Mouse (Mus musculus) neural tube, embryonic 14.5 days (tissue): Measurements from ENCODE around the gene Il6ra. TPM values are rescaled to one million over a fixed set of nuclear protein-coding genes. Genes with fewer than 3 reads are reported as not detected.

Experiments used
- ATAC-seq: fragments of 200-750 bp; cut with Nextera tagmentation; 2 replicates; pipeline ENCODE4 v1.8.0; 2017; ENCODE audit warnings: low read depth, mild to moderate bottlenecking, moderate TSS enrichment, moderate library complexity
- H3K27ac ChIP-seq: fragments of 300-500 bp; sonication (generic); 2 replicates; pipeline ENCODE4 v1.5.1; 2014; ENCODE audit warnings: low read depth, mild to moderate bottlenecking, control low read depth, low read length, moderate library complexity, mixed read lengths
- H3K27me3 ChIP-seq: fragments of 300-500 bp; sonication (generic); 2 replicates; pipeline ENCODE4 v1.6.1; 2014; ENCODE audit warnings: low read length; ENCODE audit not compliant: control insufficient read depth, insufficient read depth
- H3K36me3 ChIP-seq: fragments of 300-500 bp; sonication (generic); 2 replicates; pipeline ENCODE4 v1.6.1; 2014; ENCODE audit warnings: low read length, mixed read lengths; ENCODE audit not compliant: control insufficient read depth, insufficient read depth
- H3K4me1 ChIP-seq: fragments of 300-500 bp; sonication (generic); 2 replicates; pipeline ENCODE4 v1.6.1; 2014; ENCODE audit warnings: low read length; ENCODE audit not compliant: control insufficient read depth, insufficient read depth
- H3K4me2 ChIP-seq: fragments of 300-500 bp; sonication (generic); 2 replicates; pipeline ENCODE4 v1.6.1; 2014; ENCODE audit warnings: mild to moderate bottlenecking, low read depth, low read length, control low read depth
- H3K4me3 ChIP-seq: fragments of 300-500 bp; sonication (generic); 2 replicates; pipeline ENCODE4 v1.5.1; 2014; ENCODE audit warnings: low read depth, low read length, control low read depth, mixed read lengths
- H3K9ac ChIP-seq: fragments of 300-500 bp; sonication (generic); replicated peaks from 2 replicates; pipeline ENCODE4 v1.6.1; 2014; ENCODE audit warnings: low read depth, mild to moderate bottlenecking, control low read depth, low read length, mixed read lengths
- H3K9me3 ChIP-seq: fragments of 300-500 bp; sonication (generic); 2 replicates; pipeline ENCODE4 v1.6.1; 2016; ENCODE audit warnings: low read length; ENCODE audit not compliant: control insufficient read depth
- WGBS: fragments of 180-500 bp; shearing (Covaris S2); extraction: QIAGEN DNeasy Blood & Tissue Kit; methylation state at CpG from one replicate; pipeline ENCODE4 v1.1.7; 2014; 5-methylcytosine and 5-hydroxymethylcytosine counted together
- polyA plus RNA-seq: library from polyadenylated mRNA; unstranded; fragments of >200 nt; fragmentation: Nextera tagmentation; extraction: Ambion mirVana; gene quantifications from 2 replicates; pipeline ENCODE4 v1.2.1, GENCODE M21; 2014

Il6ra gene
- polyA plus RNA-seq, 1 experiment from 2014 or later = 0.36 TPM

- no peak for ATAC-seq
- H3K27me3 ChIP-seq = no peaks in the 10 kb centered on the region
Measured at GRCm38 (mm10) chr3:89898011-89898410, 15.0 kb downstream of the Il6ra start.

GRCm38 (mm10) chr3:89897204-89897796, 15.7 kb downstream of the Il6ra start:
- no peak for ATAC-seq

More at GRCm38 (mm10) chr3:89898011-89898410, 15.0 kb downstream of the Il6ra start:
- Histone ChIP-seq H3K9me3 (no peaks in the 10 kb centered on the region), H3K4me3 (no peak overlapping the region), H3K9ac (no peak overlapping the region), H3K4me2 (no peak overlapping the region), H3K4me1 (no peaks in the 10 kb centered on the region), H3K36me3 (no peaks in the 10 kb centered on the region), H3K27ac (no peak overlapping the region)
- WGBS = 78% methylated on average over 10 of the region's 10 CpGs

GRCm38 (mm10) chr3:89896571-89896970, 16.4 kb downstream of the Il6ra start:
- 3% methylated on average over 5 of the region's 5 CpGs for WGBS
- H3K9me3 ChIP-seq = no peaks in the 10 kb centered on the region

More at GRCm38 (mm10) chr3:89897204-89897796, 15.7 kb downstream of the Il6ra start:
- Histone ChIP-seq H3K4me2 (no peak overlapping the region), H3K27ac (no peak overlapping the region), H3K27me3 (no peaks in the 10 kb centered on the region), H3K4me1 (no peaks in the 10 kb centered on the region), H3K4me3 (no peak overlapping the region), H3K9ac (no peak overlapping the region), H3K36me3 (no peaks in the 10 kb centered on the region), H3K9me3 (no peaks in the 10 kb centered on the region)
- 53% methylated on average over 8 of the region's 8 CpGs for WGBS

GRCm38 (mm10) chr3:89892517-89893106, 20.4 kb downstream of the Il6ra start:
- Histone ChIP-seq H3K4me2 (no peak overlapping the region), H3K4me1 (no peaks in the 10 kb centered on the region), H3K27ac (no peak overlapping the region), H3K4me3 (no peak overlapping the region), H3K27me3 (no peaks in the 10 kb centered on the region), H3K9ac (no peak overlapping the region), H3K9me3 (no peaks in the 10 kb centered on the region), H3K36me3 (no peaks in the 10 kb centered on the region)
- ATAC-seq = no peak
- WGBS = 85% methylated on average over 5 of the region's 5 CpGs

More at GRCm38 (mm10) chr3:89896571-89896970, 16.4 kb downstream of the Il6ra start:
- H3K4me1 ChIP-seq = no peaks in the 10 kb centered on the region
- no peaks in the 10 kb centered on the region for H3K27me3 ChIP-seq
- no peak overlapping the region for H3K9ac ChIP-seq
- no peak overlapping the region for H3K4me3 ChIP-seq
- H3K36me3 ChIP-seq = no peaks in the 10 kb centered on the region
- no peak for ATAC-seq
- no peak overlapping the region for H3K27ac ChIP-seq
- H3K4me2 ChIP-seq = no peak overlapping the region

GRCm38 (mm10) chr3:89891696-89892095, 21.3 kb downstream of the Il6ra start:
- H3K4me1 ChIP-seq = no peaks in the 10 kb centered on the region
- no peaks in the 10 kb centered on the region for H3K36me3 ChIP-seq
- H3K27ac ChIP-seq = no peak overlapping the region
- H3K27me3 ChIP-seq = no peaks in the 10 kb centered on the region
- no peak overlapping the region for H3K4me3 ChIP-seq
- no peak overlapping the region for H3K4me2 ChIP-seq
- H3K9me3 ChIP-seq = no peaks in the 10 kb centered on the region
- ATAC-seq = no peak
- H3K9ac ChIP-seq = no peak overlapping the region

- no peaks in the 10 kb centered on the region for H3K4me1 ChIP-seq
- H3K27ac ChIP-seq = no peak overlapping the region
- H3K9me3 ChIP-seq = no peaks in the 10 kb centered on the region
- no peaks in the 10 kb centered on the region for H3K27me3 ChIP-seq
- no peaks in the 10 kb centered on the region for H3K36me3 ChIP-seq
- H3K4me2 ChIP-seq = no peak overlapping the region
- 60% methylated on average over 8 of the region's 8 CpGs for WGBS
- no peak overlapping the region for H3K4me3 ChIP-seq
- no peak overlapping the region for H3K9ac ChIP-seq
- no peak for ATAC-seq
Measured at GRCm38 (mm10) chr3:89889841-89890430, 23.1 kb downstream of the Il6ra start.

GRCm38 (mm10) chr3:89887582-89888230, 25.3 kb downstream of the Il6ra start:
- no peak for ATAC-seq
- Histone ChIP-seq H3K4me1 (no peaks in the 10 kb centered on the region), H3K4me2 (no peak overlapping the region), H3K27ac (no peak overlapping the region), H3K36me3 (no peaks in the 10 kb centered on the region), H3K9me3 (no peaks in the 10 kb centered on the region), H3K9ac (no peak overlapping the region), H3K4me3 (no peak overlapping the region), H3K27me3 (no peaks in the 10 kb centered on the region)
- 92% methylated on average over 7 of the region's 7 CpGs for WGBS

GRCm38 (mm10) chr3:89885766-89886165, 27.2 kb downstream of the Il6ra start:
- Histone ChIP-seq H3K4me2 (no peak overlapping the region), H3K9ac (no peak overlapping the region), H3K36me3 (no peaks in the 10 kb centered on the region), H3K4me1 (no peaks in the 10 kb centered on the region), H3K27ac (no peak overlapping the region), H3K27me3 (no peaks in the 10 kb centered on the region), H3K4me3 (no peak overlapping the region), H3K9me3 (no peaks in the 10 kb centered on the region)
- 93% methylated on average over 11 of the region's 11 CpGs for WGBS
- no peak for ATAC-seq

- no peak overlapping the region for H3K9ac ChIP-seq
- no peaks in the 10 kb centered on the region for H3K9me3 ChIP-seq
- no peak for ATAC-seq
- no peaks in the 10 kb centered on the region for H3K36me3 ChIP-seq
- no peaks in the 10 kb centered on the region for H3K27me3 ChIP-seq
- H3K4me2 ChIP-seq = no peak overlapping the region
- 88% methylated on average over 4 of the region's 4 CpGs for WGBS
- H3K4me3 ChIP-seq = no peak overlapping the region
- H3K27ac ChIP-seq = no peak overlapping the region
- H3K4me1 ChIP-seq = no peaks in the 10 kb centered on the region
Measured at GRCm38 (mm10) chr3:89883582-89884041, 29.4 kb downstream of the Il6ra start.
